Mouse (Mus musculus) retina, adult 2 months (tissue): ENCODE data around the gene Ptp4a2.
"Not testable (repeated sequence)": the region's sequence is repeated elsewhere in the genome, so short reads cannot be mapped to it uniquely, and the experiment has no call there.

Experiments
- DNase-seq: peaks from one replicate; pipeline ENCODE4 v3.0.0-alpha.2; 2012; ENCODE audit warnings: low read depth, low spot score

The Ptp4a2 gene

DNA sequence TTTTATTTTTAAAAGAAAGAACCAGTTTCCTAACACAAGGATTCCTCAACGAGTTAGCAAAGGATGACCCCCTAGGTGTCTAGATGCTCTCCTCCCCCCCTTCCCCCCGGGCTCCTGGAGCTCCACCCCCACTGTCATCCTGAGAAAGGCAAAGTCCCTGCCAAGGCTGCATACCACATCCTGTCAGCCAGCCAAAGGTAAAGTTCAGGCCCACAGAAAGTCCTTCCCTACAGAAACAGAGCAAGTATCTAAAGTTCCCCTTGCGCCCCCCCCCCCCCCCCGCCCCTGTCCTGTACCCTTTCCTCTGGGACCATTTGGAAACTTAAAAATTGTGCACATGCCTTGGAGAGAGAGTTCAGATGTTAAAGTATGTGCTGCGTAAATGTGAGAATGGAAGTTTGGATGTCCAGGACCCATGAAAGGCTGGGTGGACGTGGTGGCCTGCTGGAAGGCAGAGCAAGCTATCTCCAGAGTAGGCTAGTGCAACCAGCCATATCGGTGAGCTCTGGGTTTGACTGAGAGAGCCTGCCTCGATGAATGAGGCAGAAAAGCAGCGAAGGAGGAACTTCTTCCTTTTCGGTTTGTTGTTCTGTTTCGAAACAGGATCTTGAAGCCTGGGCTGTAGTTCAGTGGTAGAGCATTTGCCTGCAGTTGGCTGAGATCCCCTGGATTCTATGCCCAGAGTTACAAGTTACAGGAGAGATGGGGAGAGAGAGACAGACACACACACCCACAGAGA, 71.7 kb downstream of the Ptp4a2 start:
- DNase-seq = no peak

DNA sequence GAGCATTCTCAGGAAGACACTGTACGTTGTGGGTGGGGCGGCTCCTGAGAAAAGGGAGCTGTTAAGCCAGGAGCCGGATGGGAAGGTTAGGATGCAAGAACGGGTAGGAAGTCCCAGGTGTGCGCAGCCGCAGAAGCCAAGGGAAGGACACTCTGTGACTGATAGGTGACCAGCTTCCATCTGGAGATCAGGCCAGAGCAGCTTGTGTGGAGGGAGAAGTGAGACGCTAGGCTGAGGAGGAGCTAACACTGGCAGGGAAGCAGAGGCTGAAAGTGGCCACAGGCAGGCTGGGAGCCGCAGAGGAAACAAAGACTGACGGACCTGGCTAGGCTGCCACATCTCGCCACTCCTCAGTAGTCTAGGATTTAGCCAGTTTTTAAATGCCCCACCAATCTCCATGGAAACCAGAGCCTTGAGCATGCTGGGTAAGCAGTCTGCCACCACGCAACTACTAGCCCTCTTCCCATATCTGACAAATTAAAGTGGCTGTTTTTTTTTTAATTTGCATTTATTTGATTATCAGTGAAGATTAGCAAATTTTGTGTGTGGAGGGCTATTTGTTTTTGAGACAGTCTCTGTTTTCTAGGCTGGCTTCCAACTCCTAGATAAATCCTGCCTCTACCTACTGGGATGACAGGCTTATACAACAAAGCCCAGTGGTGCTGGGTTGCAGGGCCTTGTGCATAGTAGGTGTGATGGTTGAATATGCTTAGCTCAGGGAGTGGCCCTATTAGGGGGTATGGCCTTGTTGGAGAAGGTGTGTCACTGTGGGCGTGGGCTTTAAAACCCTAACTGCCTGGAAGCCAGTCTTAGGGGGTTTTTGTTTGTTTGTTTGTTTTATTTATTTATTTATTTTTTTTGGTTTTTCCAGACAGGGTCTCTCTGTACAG, 73.3 kb downstream of the Ptp4a2 start:
- DNase-seq = no peak

DNA sequence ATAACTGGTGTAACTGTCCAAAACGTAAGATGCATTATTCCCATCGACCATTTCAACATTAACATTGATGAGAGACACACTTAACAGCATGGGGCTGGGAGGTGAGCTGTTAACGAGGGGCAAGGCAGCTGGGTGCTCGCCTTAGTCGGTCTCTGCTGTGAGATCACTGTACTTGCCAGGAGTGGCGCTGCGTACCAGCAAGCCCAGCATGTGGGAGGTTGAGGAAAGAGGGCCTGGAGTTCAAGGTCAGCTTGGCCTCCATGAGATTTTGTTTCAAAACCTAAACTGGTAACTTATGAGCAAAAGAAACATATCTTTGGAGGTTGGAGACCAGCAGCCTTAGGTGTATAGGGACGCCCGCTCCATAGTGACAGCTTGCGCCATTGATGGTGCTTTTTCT, 78.6 kb downstream of the Ptp4a2 start:
- no peak for DNase-seq

DNA sequence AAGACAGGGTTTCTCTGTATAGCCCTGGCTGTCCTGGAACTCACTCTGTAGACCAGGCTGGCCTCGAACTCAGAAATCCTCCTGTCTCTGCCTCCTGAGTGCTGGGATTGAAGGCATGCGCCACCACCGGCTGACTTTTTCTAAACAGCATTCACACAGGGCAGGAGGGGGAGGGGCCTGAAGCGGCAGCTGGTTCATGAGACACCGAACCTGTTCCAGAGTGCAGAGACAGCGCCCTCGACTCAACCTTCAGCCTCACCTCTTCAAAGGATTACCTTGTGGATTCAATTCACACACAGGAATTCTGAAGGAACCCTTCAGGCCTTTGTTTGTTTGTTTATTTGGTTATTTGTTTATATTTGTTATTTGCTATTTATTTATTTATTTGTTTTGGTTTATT, 79.1 kb downstream of the Ptp4a2 start:
- DNase-seq = no peak

DNA sequence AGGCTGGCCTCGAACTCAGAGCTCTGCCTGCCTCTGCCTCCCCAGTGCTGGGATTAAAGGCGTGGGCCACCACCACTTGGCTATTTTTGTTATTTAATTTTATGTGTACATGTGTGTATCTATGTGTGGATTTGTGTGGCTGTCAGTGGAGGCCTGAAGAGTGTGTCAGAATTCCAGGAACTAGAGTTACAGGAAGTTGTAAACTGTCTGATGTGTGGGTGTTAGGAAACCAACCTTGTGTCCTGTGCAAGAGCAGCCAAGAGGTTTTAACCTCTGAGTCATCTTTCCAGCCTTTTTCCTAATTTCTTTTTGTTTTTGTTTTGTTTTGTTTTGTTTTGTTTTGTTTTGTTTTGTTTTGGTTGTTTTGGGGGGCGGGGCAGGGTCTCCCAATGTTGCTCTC, 83.8 kb downstream of the Ptp4a2 start:
- no peak for DNase-seq

DNA sequence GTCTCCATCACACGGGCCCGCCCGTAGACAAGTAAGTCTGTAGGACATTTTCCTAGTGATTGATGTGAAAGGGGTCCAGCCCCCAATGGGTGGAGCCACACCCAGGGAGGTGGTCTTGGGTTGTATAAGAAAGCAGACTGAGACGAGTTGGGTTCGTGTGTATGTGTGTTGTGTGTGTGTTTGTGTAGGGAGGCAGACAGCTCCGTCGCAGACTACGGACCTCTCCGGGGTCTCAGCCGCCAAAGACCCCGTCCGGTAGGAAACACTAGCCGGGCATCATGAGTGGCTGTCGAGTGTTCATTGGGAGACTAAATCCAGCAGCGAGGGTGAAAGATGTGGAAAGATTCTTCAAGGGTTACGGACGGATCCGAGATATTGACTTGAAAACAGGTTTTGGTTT, 87.8 kb downstream of the Ptp4a2 start:
- DNase-seq = not testable (repeated sequence)
